Mouse (Mus musculus) MEL (cell line): ENCODE data around the gene Gm9573. TPM values are rescaled to one million over a fixed set of nuclear protein-coding genes. Genes with fewer than 3 reads are reported as not detected.

Experiments used
- DNase-seq: peaks from one replicate; pipeline ENCODE4 v3.0.0; 2011; ENCODE audit warnings: low read depth, low spot score
- H3K27ac ChIP-seq: 2 replicates; pipeline ENCODE4 v1.5.1; 2012; ENCODE audit warnings: low read depth, mild to moderate bottlenecking, control low read depth, low read length, moderate library complexity; ENCODE audit not compliant: control insufficient read depth
- H3K27me3 ChIP-seq, 2 experiments: fragments of 150-350 bp in 1 of 2; sonication (generic) in 1 of 2; 2 replicates each; pipeline ENCODE4 v1.6.1; 2012; ENCODE audit warnings: low read length in 2 of 2, mild to moderate bottlenecking in 2 of 2, improper control_type of control experiment in 1 of 2, moderate library complexity in 1 of 2; ENCODE audit not compliant: insufficient read depth in 2 of 2, control insufficient read depth in 1 of 2
- H3K36me3 ChIP-seq, 2 experiments: 2 replicates each; pipeline ENCODE4 v1.6.1; 2012 to 2014; ENCODE audit warnings: low read length in 2 of 2, improper control_type of control experiment in 1 of 2, inconsistent platforms in 1 of 2, mild to moderate bottlenecking in 1 of 2; ENCODE audit not compliant: insufficient read depth in 2 of 2, control insufficient read depth in 1 of 2
- H3K4me1 ChIP-seq, 2 experiments: fragments of 150-350 bp in 1 of 2; sonication (generic) in 1 of 2; 2 replicates each; pipeline ENCODE4 v1.6.1; 2012; ENCODE audit warnings: low read length in 2 of 2, improper control_type of control experiment in 1 of 2, mild to moderate bottlenecking in 1 of 2; ENCODE audit not compliant: insufficient read depth in 2 of 2, control insufficient read depth in 1 of 2
- H3K4me3 ChIP-seq, 2 experiments: fragments of 150-350 bp in 1 of 2; sonication (generic) in 1 of 2; 2 replicates each; pipeline ENCODE4 v1.5.1; 2012; ENCODE audit warnings: low read depth in 2 of 2, low read length in 2 of 2, mild to moderate bottlenecking in 2 of 2, moderate library complexity in 2 of 2, control low read depth in 1 of 2, improper control_type of control experiment in 1 of 2; ENCODE audit not compliant: control insufficient read depth in 1 of 2, insufficient read depth in 1 of 2
- H3K79me2 ChIP-seq: 2 replicates; pipeline ENCODE4 v1.6.1; 2012; ENCODE audit warnings: mild to moderate bottlenecking, low read length, moderate library complexity; ENCODE audit not compliant: control insufficient read depth, poor library complexity, insufficient read depth
- H3K9ac ChIP-seq: 2 replicates; pipeline ENCODE4 v1.6.1; 2012; ENCODE audit warnings: low read depth, mild to moderate bottlenecking, control low read depth, low read length, moderate library complexity; ENCODE audit not compliant: control insufficient read depth, poor library complexity, severe bottlenecking
- H3K9me3 ChIP-seq: fragments of 150-350 bp; sonication (generic); replicated peaks from 2 replicates; pipeline ENCODE4 v1.6.1; 2012; ENCODE audit warnings: mild to moderate bottlenecking, low read length, improper control_type of control experiment, moderate library complexity; ENCODE audit not compliant: insufficient read depth
- CHD1 ChIP-seq: IDR thresholded peaks from 2 replicates; pipeline ENCODE4 v1.6.1; 2012; ENCODE audit warnings: low read depth, mild to moderate bottlenecking, inconsistent platforms, low read length, improper control_type of control experiment
- CHD2 ChIP-seq: IDR thresholded peaks from 2 replicates; pipeline ENCODE4 v1.6.1; 2011; ENCODE audit warnings: low read length, improper control_type of control experiment
- ELF1 ChIP-seq: IDR thresholded peaks from 2 replicates; pipeline ENCODE4 v1.6.1; 2014; ENCODE audit warnings: low read depth, mild to moderate bottlenecking, inconsistent platforms, low read length, improper control_type of control experiment, moderate library complexity
- ETS1 ChIP-seq: IDR thresholded peaks from 2 replicates; pipeline ENCODE4 v1.6.1; 2012; ENCODE audit warnings: low read depth, mild to moderate bottlenecking, inconsistent platforms, low read length, improper control_type of control experiment, moderate library complexity
- GATA1 ChIP-seq: IDR thresholded peaks from 2 replicates; pipeline ENCODE4 v1.6.1; 2011; ENCODE audit warnings: low read depth, low read length, improper control_type of control experiment
- HCFC1 ChIP-seq: IDR thresholded peaks from 2 replicates; pipeline ENCODE4 v1.6.1; 2012; ENCODE audit warnings: low read depth, mild to moderate bottlenecking, inconsistent platforms, low read length, improper control_type of control experiment, moderate library complexity
- JUND ChIP-seq: IDR thresholded peaks from 2 replicates; pipeline ENCODE4 v1.6.1; 2011; ENCODE audit warnings: low read depth, mild to moderate bottlenecking, improper control_type of control experiment, low read length
- KAT2A ChIP-seq: conservative IDR thresholded peaks from 2 replicates; pipeline ENCODE4 v1.6.1; 2012; ENCODE audit warnings: low read depth, low read length, improper control_type of control experiment, inconsistent platforms
- MAFK ChIP-seq: IDR thresholded peaks from 2 replicates; pipeline ENCODE4 v1.6.1; 2011; ENCODE audit warnings: low read depth, mild to moderate bottlenecking, low read length, improper control_type of control experiment, borderline replicate concordance
- MAZ ChIP-seq: IDR thresholded peaks from 2 replicates; pipeline ENCODE4 v1.6.1; 2012; ENCODE audit warnings: low read depth, mild to moderate bottlenecking, inconsistent platforms, low read length, improper control_type of control experiment
- MXI1 ChIP-seq: IDR thresholded peaks from 2 replicates; pipeline ENCODE4 v1.6.1; 2011; ENCODE audit warnings: mild to moderate bottlenecking, low read depth, low read length, improper control_type of control experiment
- RCOR1 ChIP-seq: IDR thresholded peaks from 2 replicates; pipeline ENCODE4 v1.6.1; 2012; ENCODE audit warnings: low read depth, mild to moderate bottlenecking, inconsistent platforms, low read length, improper control_type of control experiment
- SMC3 ChIP-seq: IDR thresholded peaks from 2 replicates; pipeline ENCODE4 v1.6.1; 2011; ENCODE audit warnings: low read depth, low read length, improper control_type of control experiment
- USF1 ChIP-seq: IDR thresholded peaks from 2 replicates; pipeline ENCODE4 v1.6.1; 2014; ENCODE audit warnings: low read depth, mild to moderate bottlenecking, inconsistent platforms, low read length, improper control_type of control experiment, moderate library complexity
- USF2 ChIP-seq, 2 experiments: IDR thresholded peaks; 2 replicates each; pipeline ENCODE4 v1.6.1; 2011 to 2012; ENCODE audit warnings: improper control_type of control experiment in 2 of 2, low read length in 2 of 2, borderline replicate concordance in 1 of 2, inconsistent platforms in 1 of 2, low read depth in 1 of 2, mild to moderate bottlenecking in 1 of 2; ENCODE audit not compliant: insufficient read depth in 1 of 2
- ZNF384 ChIP-seq: IDR thresholded peaks from 2 replicates; pipeline ENCODE4 v1.6.1; 2012; ENCODE audit warnings: low read depth, mild to moderate bottlenecking, inconsistent platforms, low read length, improper control_type of control experiment
- polyA plus RNA-seq, 2 experiments: library from polyadenylated mRNA; stranded (reverse) in 1 of 2; unstranded in 1 of 2; fragments of >175 nt in 1 of 2; fragments of >200 nt in 1 of 2; gene quantifications; 2 replicates each; pipeline versions ENCODE4 v1.2.1 to v1.2.4; 2012; ENCODE audit warnings: low replicate concordance in 2 of 2, low read depth in 1 of 2; ENCODE audit not compliant: insufficient read length in 2 of 2, insufficient read depth in 1 of 2, missing spikeins in 1 of 2
- total RNA-seq: library from RNA; depleted of rRNA; stranded (reverse); fragments of 300-350 nt; gene quantifications from 2 replicates; pipeline ENCODE4 v1.2.3, GENCODE M21; 2012; rRNA removed

The Gm9573 gene
- total and polyA plus RNA-seq, 3 experiments = not detected

DNA sequence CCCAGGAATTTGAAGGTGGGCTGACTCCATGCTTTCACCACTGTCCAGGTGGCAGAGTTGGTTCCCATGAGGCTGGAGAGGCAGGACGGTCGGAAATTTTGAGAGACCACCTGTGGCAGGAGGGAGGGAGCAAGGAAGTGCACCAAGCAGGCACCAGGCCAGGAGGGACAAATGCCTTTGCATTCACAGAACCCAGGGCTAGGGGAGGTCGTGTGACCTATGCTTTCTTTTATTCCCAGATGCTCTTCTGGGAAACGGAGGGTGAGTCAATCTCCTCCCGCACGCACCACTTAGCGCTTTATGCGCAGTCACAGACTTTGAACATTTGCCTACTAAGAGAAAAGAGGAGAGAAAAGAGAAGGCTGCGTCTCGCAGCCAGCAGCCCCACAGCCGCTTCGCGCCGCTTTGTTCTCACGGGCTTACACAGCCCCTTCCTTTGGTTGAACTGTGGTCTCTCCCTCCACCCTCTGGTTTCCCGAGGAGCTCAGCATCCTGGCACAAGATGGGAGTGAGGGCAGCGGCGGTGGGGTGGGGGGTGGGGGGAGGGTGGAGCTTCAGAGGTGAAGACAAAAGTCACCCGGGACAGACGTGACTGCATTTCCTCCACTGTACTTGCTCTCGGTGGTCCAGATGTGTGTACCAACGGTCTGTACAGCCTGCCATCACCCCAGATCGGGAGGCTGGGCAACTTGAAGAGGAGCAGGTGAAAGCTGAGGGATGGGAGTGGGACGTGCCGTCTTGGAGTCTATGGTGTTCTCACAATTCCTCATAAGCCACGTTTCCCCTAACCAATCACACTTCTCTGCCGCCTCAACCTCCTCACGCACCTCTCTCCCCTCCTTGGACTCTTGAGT, 57.1 kb downstream of the Gm9573 start:
- H3K9me3 ChIP-seq = no peaks in the 10 kb centered on the region
- peaks cover 5 to 8% of the 10 kb centered on the region in 2 experiments for H3K27me3 ChIP-seq
- no peak overlapping the region for H3K4me3 ChIP-seq
- no peak overlapping the region for H3K27ac ChIP-seq
- H3K79me2 ChIP-seq = no peaks in the 10 kb centered on the region
- no peak for DNase-seq
- H3K4me1 ChIP-seq = no peaks in the 10 kb centered on the region
- H3K36me3 ChIP-seq = no peaks in the 10 kb centered on the region
- TF ChIP-seq CHD1 = no peak
- TF ChIP-seq KAT2A = no peak
- no peak for TF ChIP-seq ELF1
- no peak for TF ChIP-seq MAFK
- TF ChIP-seq MAZ = no peak
- TF ChIP-seq MXI1 = no peak
- no peak for TF ChIP-seq ETS1
- no peak for TF ChIP-seq JUND
- TF ChIP-seq USF2 (IDR thresholded peaks at IDR 0.05; ENCODE audit: borderline replicate concordance in 1 of 2, insufficient read depth in 1 of 2, low read depth in 1 of 2, low read length in 2 of 2) = no peak
- no peak for TF ChIP-seq HCFC1
- no peak for TF ChIP-seq USF1
- TF ChIP-seq RCOR1 = no peak
- TF ChIP-seq SMC3 = no peak
- no peak for TF ChIP-seq GATA1
- TF ChIP-seq CHD2 = no peak
- TF ChIP-seq ZNF384 = no peak
- no peak overlapping the region for H3K9ac ChIP-seq

Other genes starting within 250 kb of the Gm9573 start
- 8.9 and 9.1 TPM in 2 replicates for gene H2-Q4, start 247.0 kb downstream of the Gm9573 start, total RNA-seq
- gene H2-Q4, start 247.0 kb downstream of the Gm9573 start, polyA plus RNA-seq = 10 to 100 TPM in 1 of 2 experiments, not detected in 1; 25.5 TPM
- gene H2-Q6, start 201.8 kb downstream of the Gm9573 start, total RNA-seq = 1.4 and 1.8 TPM in 2 replicates
- gene H2-Q6, start 201.8 kb downstream of the Gm9573 start, polyA plus RNA-seq = 10 to 100 TPM in 1 of 2 experiments, not detected in 1; 11.7 TPM
- gene H2-Q7, start 187.5 kb downstream of the Gm9573 start, total RNA-seq = 0.23 TPM in 1 of 2 replicates, not detected in the other
- gene H2-Q7, start 187.5 kb downstream of the Gm9573 start, polyA plus RNA-seq = 1 to 10 TPM in 1 of 2 experiments, not detected in 1; 4.0 TPM
- 0.13 and 0.15 TPM in 2 replicates for gene H2-Q10, start 156.5 kb downstream of the Gm9573 start, total RNA-seq
- 1 to 10 TPM in 1 of 2 experiments, not detected in 1; 8.9 TPM for gene H2-Q10, start 156.5 kb downstream of the Gm9573 start, polyA plus RNA-seq
- not detected in 2 replicates for gene Pou5f1, start 120.6 kb downstream of the Gm9573 start, total RNA-seq
- not detected for gene Pou5f1, start 120.6 kb downstream of the Gm9573 start, polyA plus RNA-seq
- 16.6 and 20.3 TPM in 2 replicates for gene Tcf19, start 109.8 kb downstream of the Gm9573 start, total RNA-seq
- gene Tcf19, start 109.8 kb downstream of the Gm9573 start, polyA plus RNA-seq = 10 to 100 TPM in 1 of 2 experiments, not detected in 1; 25.7 TPM
- 11.6 and 14.3 TPM in 2 replicates for gene Cchcr1, start 109.5 kb downstream of the Gm9573 start, total RNA-seq
- gene Cchcr1, start 109.5 kb downstream of the Gm9573 start, polyA plus RNA-seq = 10 to 100 TPM in 1 of 2 experiments, not detected in 1; 21.7 TPM
- 0.20 and 0.27 TPM in 2 replicates for gene Psors1c2, start 93.4 kb downstream of the Gm9573 start, total RNA-seq
- 1 to 10 TPM in 1 of 2 experiments, not detected in 1; 1.3 TPM for gene Psors1c2, start 93.4 kb downstream of the Gm9573 start, polyA plus RNA-seq
- 0.08 and 0.23 TPM in 2 replicates for gene Cdsn, start 74.5 kb downstream of the Gm9573 start, total RNA-seq
- under 1 TPM in 1 of 2 experiments, not detected in 1; 0.79 TPM for gene Cdsn, start 74.5 kb downstream of the Gm9573 start, polyA plus RNA-seq
- gene 2300002M23Rik, start 59.2 kb downstream of the Gm9573 start, total RNA-seq = not detected in 2 replicates
- not detected for gene 2300002M23Rik, start 59.2 kb downstream of the Gm9573 start, polyA plus RNA-seq
- gene Sfta2, start 25.1 kb downstream of the Gm9573 start, total RNA-seq = not detected in 2 replicates
- not detected for gene Sfta2, start 25.1 kb downstream of the Gm9573 start, polyA plus RNA-seq
- gene Mucl3, start 17.1 kb upstream of the Gm9573 start, total RNA-seq = 0.04 and 0.13 TPM in 2 replicates
- gene Mucl3, start 17.1 kb upstream of the Gm9573 start, polyA plus RNA-seq = under 1 TPM in 1 of 2 experiments, not detected in 1; 0.11 TPM
- gene Vars2, start 41.0 kb upstream of the Gm9573 start, total RNA-seq = 21.8 and 24.0 TPM in 2 replicates
- gene Vars2, start 41.0 kb upstream of the Gm9573 start, polyA plus RNA-seq = 10 to 100 TPM in 1 of 2 experiments, not detected in 1; 34.0 TPM
- gene Gtf2h4, start 47.1 kb upstream of the Gm9573 start, total RNA-seq = 68.1 and 76.3 TPM in 2 replicates
- gene Gtf2h4, start 47.1 kb upstream of the Gm9573 start, polyA plus RNA-seq = 10 to 100 TPM in 1 of 2 experiments, not detected in 1; 97.6 TPM
- 2.6 TPM in 2 replicates for gene Ddr1, start 78.0 kb upstream of the Gm9573 start, total RNA-seq
- gene Ddr1, start 78.0 kb upstream of the Gm9573 start, polyA plus RNA-seq = 1 to 10 TPM in 1 of 2 experiments, not detected in 1; 7.9 TPM
- gene Ier3, start 195.0 kb upstream of the Gm9573 start, total RNA-seq = 5.5 and 8.4 TPM in 2 replicates
- gene Ier3, start 195.0 kb upstream of the Gm9573 start, polyA plus RNA-seq = 10 to 100 TPM in 1 of 2 experiments, not detected in 1; 12.2 TPM
- 38.1 and 39.5 TPM in 2 replicates for gene Flot1, start 196.6 kb upstream of the Gm9573 start, total RNA-seq
- 10 to 100 TPM in 1 of 2 experiments, not detected in 1; 64.1 TPM for gene Flot1, start 196.6 kb upstream of the Gm9573 start, polyA plus RNA-seq
- 1,137 and 1,211 TPM in 2 replicates for gene Tubb5, start 211.7 kb upstream of the Gm9573 start, total RNA-seq
- 1,000 to 10,000 TPM; 1,040 to 1,575 TPM for gene Tubb5, start 211.7 kb upstream of the Gm9573 start, polyA plus RNA-seq
- 15.0 and 17.2 TPM in 2 replicates for gene Mdc1, start 214.9 kb upstream of the Gm9573 start, total RNA-seq
- gene Mdc1, start 214.9 kb upstream of the Gm9573 start, polyA plus RNA-seq = 10 to 100 TPM; 46.6 to 77.9 TPM
- gene Nrm, start 234.7 kb upstream of the Gm9573 start, total RNA-seq = 11.1 and 13.7 TPM in 2 replicates
- gene Nrm, start 234.7 kb upstream of the Gm9573 start, polyA plus RNA-seq = 10 to 100 TPM in 1 of 2 experiments, not detected in 1; 49.9 TPM
- gene Ppp1r18, start 239.0 kb upstream of the Gm9573 start, total RNA-seq = 10.1 and 12.7 TPM in 2 replicates
- gene Ppp1r18, start 239.0 kb upstream of the Gm9573 start, polyA plus RNA-seq = 10 to 100 TPM in 1 of 2 experiments, not detected in 1; 36.2 TPM